Mouse (Mus musculus): Measurements from ENCODE around the gene 4430402I18Rik. TPM values are rescaled to one million over a fixed set of nuclear protein-coding genes. Genes with fewer than 3 reads are reported as not detected.

The 4430402I18Rik gene
- total RNA-seq, 1 experiment from 2014 or later = not detected

DNA sequence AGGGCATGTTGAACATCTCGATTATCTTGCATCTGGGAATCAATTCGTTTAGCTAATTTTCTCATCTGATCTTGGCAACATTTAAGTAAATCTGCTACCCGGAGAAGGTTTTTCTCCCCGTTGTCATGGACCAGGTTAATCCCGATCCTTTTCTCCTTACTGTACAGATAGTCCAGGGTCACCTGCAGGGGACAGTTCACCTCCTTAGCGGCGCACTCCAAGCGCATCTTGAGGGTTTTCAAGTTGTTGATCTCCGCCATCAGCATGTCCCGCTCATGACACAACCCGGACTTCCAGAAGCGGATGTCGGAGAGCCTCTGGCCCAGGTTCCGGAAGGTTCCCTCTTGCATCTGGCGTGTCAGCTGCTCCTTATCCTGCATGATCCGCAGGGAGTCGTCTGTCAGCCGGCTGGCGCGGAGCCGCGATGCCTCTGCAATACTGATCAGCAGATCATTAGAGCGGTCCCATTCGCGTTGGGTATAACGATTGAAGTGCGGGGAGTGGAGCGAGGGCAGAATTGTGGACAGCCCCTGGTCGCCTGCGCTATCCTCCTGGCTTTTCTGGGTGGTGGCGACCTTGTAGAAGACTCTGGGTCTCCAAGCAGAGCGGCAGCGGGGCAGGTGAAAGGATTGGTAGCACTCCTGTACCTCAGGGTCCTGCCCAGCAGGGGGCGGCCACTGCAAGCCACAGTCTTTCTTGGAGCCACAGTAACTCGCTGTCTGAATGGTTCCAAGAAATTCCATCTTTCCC, 7.4 kb upstream of the 4430402I18Rik start:
- ATAC-seq (ENCODE audit: extremely low read depth, insufficient number of reproducible peaks, low FRiP score, poor library complexity, severe bottlenecking) = peak; percentile 91

DNA sequence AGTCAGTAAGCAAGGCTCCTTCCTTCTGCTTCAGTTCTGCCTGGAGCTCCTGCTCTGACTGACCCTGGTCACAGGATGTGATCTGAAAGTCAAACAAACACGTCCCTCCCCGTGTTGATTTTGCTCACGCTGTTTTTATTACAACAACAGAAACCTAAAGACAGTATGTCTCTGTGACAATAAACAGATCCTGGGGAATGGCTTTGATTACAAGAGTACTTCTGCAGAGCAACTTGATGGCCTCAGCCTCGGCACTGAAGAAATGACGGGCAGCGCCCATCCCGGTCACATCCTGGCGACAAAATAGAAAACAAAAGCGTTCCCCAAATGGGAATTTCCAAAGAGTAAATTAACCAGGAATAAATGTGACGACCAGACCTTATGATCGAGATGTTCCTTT, 2.7 kb upstream of the 4430402I18Rik start:
- ATAC-seq (ENCODE audit: extremely low read depth, insufficient number of reproducible peaks, low FRiP score, poor library complexity, severe bottlenecking) = no peak

DNA sequence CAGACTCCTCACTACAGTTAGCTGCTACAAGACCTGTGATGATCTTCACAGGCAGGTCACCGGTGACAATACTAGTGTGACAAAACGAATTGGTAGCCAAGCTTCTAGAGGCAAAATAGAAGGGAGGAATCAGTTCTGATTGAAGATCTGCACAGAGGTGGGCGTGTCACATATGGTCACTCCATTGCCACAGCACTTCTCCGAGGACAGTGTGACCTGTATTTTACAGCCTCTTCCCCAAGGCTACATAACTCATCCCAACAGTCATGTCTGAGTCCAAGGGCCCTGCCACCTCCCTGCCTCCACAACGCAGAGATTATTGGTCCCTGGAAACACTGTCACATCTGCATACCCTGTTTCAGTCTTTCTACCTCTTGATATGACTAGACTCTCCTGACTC, 1.6 kb upstream of the 4430402I18Rik start:
- ATAC-seq (ENCODE audit: extremely low read depth, insufficient number of reproducible peaks, low FRiP score, poor library complexity, severe bottlenecking) = no peak

DNA sequence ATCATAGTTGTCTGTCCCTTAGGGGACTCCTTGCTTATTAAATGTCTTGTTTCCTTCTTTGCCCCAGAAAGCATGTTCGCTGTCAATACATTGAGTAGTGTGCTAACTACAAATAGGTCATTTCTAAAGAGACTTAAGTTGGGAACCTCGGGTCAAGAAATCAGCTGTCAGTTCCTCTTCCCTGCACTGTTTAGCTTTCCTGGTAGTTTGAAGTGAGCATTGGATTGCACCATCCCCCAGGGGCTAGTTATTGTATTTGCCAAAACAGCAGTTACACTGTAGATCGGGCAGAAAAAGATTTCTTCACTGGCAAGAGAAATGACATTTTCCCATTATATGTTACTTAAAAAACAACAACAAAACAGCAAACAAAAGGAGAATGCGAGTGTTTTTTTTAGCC, 578 bp upstream of the 4430402I18Rik start:
- ATAC-seq (ENCODE audit: extremely low read depth, insufficient number of reproducible peaks, low FRiP score, poor library complexity, severe bottlenecking) = no peak

DNA sequence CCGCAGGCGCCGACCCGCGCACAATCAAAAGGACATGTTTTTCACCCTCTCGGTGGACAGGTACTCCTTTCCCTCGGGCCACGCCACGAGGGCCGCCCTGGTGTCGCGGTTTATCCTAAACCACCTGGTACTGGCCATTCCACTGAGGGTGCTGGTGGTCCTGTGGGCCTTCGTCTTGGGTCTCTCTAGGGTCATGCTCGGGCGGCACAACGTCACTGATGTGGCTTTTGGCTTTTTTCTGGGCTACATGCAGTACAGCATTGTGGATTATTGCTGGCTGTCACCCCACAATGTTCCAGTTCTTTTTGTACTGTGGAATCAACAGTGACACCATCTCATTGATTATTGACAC, 3.1 kb downstream of the 4430402I18Rik start:
- ATAC-seq (ENCODE audit: extremely low read depth, insufficient number of reproducible peaks, low FRiP score, poor library complexity, severe bottlenecking) = no peak

DNA sequence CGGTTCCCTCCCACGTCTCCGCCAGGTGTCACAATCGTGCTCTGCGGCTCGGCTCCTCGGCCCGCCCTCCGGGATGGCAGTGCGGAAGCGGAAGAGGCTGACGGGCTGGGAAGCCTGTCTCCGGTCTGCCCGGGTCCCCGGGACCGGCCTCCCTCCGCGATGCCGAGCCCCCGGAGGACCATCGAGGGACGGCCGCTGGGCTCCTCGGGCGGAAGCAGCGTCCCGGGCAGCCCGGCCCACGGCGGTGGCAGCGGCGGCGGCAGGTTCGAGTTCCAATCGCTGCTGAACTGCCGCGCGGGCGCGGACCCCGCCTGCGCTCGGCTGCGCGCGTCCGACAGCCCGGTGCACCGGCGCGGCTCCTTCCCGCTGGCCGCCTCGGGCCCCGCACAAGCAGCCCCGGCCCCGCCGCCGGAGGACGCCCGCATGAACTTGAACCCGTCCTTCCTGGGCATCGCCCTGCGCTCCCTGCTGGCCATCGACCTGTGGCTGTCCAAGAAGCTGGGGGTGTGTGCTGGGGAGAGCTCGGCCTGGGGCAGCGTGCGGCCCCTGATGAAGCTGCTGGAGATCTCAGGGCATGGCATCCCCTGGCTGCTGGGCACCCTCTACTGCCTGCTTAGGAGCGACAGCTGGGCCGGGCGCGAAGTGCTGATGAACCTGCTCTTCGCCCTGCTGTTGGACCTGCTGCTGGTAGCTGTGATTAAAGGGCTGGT, 3.6 kb downstream of the 4430402I18Rik start, which contains the start of gene Plpp6:
Plpp6 (plus strand) TSS at position 112 of the 710 bp plus-strand sequence.
- peak; percentile 61 for ATAC-seq (ENCODE audit: extremely low read depth, insufficient number of reproducible peaks, low FRiP score, poor library complexity, severe bottlenecking)

DNA sequence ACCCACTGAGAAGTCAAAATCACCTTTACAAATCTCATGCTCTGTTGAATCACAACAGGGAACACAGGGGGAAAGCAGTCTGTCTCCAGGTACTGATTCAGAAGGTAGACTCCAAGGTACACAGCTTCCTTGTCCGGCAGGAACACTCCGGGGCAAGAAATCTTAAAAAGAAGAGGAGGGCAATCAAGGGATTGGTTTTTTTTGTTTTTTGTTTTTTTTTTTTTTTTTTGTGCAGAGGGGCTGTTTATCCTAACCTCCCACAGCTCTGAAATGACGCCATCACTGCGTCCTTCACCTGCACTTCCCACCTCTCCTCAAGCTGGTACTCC, 4.1 kb downstream of the 4430402I18Rik start:
- no peak for ATAC-seq (ENCODE audit: extremely low read depth, insufficient number of reproducible peaks, low FRiP score, poor library complexity, severe bottlenecking)

DNA sequence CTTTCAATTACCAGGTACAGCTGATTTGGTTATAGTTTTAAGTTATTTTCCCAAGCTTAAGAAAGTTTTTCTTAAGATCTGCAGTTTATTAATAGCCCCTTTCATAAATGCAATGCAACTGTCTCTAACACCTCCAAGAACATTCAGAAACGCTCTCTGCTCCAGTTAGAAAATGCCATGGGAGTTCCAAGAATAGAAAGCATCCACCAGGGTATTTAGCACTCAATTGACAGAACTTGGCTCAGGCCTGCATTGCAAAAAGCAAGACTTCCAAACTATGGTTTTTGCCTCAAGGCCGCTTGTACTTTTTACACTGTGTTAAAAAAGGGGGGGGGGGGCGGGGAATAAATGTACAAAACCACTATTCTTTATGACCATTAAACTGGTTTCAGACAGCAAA, 4.5 kb downstream of the 4430402I18Rik start:
- ATAC-seq (ENCODE audit: extremely low read depth, insufficient number of reproducible peaks, low FRiP score, poor library complexity, severe bottlenecking) = no peak

DNA sequence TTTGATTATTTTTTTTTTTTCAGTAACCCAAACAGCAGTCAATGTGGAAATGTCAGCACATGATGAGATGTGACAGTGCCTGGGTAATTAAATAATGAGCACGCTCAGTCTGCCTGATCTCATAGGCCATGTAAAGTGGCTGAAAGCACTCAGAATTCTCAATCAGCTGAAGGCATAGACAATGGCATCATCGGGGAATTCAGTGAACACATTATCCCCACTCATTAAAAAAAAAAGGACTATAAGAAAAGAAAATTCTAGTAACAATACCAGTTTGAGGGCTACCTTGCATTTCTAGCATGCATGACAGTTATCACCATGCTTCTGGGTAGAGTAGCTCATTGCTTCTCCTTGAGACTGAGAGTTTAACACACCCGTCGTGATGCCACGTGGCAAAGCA, 16.3 kb downstream of the 4430402I18Rik start:
- ATAC-seq (ENCODE audit: extremely low read depth, insufficient number of reproducible peaks, low FRiP score, poor library complexity, severe bottlenecking) = no peak

DNA sequence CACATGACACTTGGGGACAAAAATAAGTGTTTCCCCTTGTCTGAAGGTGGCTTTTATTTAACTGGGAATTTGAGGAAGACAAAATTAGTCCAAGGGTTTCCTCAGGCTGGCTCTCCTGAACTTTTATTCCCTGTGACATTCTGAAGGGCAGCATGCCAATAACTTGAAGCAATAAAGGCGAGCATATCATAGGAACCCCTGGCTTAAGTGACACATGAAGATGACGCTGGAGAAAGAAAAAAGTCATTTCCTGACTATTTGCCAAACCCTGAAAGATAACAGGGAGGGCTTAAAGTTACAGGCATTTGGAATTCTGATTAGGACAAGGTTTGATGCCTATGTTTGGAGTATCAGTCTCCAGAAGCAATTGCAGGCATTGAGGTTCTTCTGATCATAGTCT, 20.3 kb downstream of the 4430402I18Rik start:
- no peak for ATAC-seq (ENCODE audit: extremely low read depth, insufficient number of reproducible peaks, low FRiP score, poor library complexity, severe bottlenecking)

DNA sequence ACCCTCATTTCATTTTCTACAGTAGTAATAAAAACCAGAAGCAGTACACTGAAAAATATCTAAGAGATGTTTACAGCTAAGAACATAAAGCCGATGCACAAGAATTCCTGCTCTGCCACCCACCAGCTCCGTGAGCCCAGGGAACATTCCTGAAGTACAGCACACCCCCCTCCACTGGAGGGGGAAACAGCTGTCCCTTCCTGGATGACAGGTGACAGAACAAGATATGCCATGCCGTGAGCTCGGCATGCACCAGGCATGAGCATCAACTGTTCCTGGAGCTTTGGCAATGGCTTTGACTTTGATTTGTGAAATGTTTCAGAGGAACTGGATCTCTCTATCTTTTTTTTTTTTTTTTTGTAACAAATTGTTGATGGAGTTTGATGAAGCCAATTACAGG, 20.8 kb downstream of the 4430402I18Rik start:
- no peak for ATAC-seq (ENCODE audit: extremely low read depth, insufficient number of reproducible peaks, low FRiP score, poor library complexity, severe bottlenecking)

DNA sequence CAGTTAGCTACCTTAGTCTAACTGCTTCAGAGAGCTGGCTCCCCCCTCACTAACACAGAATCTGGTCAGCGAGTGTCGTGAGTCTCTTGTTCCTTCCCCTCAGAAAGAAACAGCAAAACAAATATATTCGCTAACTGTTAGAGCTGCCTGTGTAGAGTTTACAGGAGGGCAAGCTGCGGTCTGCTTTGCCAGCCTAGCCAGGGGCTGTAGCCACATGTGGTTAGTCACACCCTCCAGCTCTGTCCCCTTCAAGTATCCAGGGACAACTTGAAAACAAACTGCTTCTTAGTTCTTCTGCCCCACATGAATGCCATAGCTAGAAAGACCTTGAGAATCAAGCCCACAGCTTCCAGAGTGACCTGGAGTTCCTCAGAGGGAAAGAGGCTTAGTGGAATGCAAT, 26.3 kb downstream of the 4430402I18Rik start:
- ATAC-seq (ENCODE audit: extremely low read depth, insufficient number of reproducible peaks, low FRiP score, poor library complexity, severe bottlenecking) = no peak

DNA sequence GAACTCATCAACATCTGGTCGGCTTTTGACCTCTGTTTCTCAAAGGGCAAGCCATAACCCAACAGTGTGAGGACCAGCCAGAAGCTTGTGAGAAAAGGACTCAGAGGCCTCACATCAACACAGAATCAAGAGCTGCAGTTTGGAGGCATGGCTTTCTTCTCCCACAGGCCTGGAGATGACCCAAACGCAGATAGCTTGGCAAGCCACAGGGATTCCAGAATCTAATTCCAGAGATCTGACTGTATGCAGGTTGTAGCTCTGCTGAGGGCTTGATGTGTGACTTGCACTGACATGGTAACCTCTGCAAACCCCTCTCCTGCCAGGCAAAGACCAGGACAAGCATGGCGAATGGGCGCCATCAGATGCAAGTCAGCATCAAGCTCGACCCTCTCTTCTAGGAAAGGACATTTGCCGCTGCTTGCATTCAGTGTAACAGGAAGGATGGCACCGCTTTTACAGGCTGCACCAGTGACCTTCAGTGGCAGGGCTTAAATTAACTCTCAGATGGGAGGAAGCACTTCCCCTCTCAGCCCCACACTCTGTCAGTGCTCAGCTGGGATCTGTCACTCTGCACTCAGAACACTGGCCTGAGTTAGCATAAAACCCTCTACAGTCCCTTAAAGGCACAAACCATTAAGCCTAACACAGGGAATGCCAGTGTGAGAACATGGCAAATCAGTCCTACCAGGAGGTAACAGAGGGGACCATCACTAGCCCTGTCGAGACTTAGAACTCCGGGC, 27.3 kb downstream of the 4430402I18Rik start:
- no peak for ATAC-seq (ENCODE audit: extremely low read depth, insufficient number of reproducible peaks, low FRiP score, poor library complexity, severe bottlenecking)

DNA sequence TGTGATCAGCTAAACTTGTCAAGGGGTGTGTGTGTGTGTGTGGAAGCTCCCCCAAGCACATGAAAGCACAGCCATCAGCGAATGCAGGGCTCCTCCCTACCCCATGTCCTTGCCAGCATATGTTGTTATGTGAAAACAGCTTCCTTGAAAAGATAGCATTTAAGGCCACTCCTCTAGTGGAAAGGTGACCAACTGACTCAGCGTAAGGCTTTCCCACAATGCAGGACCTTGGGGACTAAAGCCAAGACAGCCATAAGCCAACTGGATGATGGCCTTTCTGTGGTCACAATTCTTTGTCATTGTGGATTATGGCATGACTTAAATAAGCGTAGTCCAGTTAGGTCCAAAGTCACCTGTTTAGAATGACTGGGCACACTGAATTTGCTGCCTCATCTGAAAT, 32.7 kb downstream of the 4430402I18Rik start:
- no peak for ATAC-seq (ENCODE audit: extremely low read depth, insufficient number of reproducible peaks, low FRiP score, poor library complexity, severe bottlenecking)

DNA sequence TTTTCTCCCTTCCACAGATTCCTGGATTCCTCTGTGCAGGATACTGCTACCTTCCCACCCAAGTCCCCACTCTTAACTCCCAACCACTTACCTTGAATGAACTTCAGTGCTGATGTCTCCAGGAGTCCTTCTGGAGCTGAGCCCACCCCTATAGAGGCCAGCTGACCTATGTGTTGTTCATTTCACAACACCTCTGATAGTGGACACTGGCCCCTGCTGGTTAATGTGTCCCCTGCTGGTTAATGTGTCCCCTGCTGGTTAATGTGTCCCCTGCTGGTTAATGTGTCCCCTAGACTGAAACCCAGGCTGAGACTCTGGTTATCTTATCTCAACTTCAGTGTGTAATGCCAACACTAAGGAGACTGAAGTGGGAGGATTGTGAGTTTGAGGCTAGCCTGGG, 38.6 kb downstream of the 4430402I18Rik start:
- ATAC-seq (ENCODE audit: extremely low read depth, insufficient number of reproducible peaks, low FRiP score, poor library complexity, severe bottlenecking) = no peak

DNA sequence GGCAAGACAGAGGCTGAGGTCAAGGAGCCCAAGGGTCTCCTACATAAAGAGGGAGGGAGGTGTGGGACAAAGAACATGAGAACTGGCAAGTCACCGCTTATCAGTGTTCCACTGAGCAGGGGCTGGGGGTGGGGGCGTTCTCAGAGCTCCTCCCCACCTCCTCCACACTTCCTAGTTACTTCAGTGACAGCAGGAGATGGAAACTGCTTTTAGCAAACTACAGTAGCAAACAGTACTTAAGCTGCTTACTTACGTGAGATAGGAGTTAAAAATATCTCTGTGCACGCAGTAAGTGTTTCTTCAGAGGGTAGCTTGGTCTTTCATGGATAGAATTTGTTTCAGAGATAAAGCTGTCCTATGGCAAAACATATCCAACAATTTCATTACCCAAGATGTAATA, 40.2 kb downstream of the 4430402I18Rik start:
- no peak for ATAC-seq (ENCODE audit: extremely low read depth, insufficient number of reproducible peaks, low FRiP score, poor library complexity, severe bottlenecking)

DNA sequence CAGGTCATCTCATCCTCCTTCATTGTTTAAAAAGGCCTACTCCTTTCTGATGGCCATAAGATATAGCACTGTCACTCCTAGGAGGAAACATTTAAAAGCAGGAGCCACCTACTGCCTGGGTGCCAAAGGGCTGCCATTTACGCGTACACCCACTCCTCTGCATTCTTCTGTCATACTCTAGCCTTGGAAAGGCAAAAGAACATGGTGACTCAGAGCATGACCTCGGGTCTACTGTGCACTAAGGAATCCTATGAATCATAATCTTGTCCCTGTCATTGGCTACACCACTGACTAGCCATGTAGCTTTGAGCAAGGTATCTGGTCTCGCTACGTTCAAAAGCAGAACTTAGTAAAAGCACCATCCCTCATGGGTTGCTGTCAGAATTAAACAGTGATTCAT, 41.2 kb downstream of the 4430402I18Rik start:
- no peak for ATAC-seq (ENCODE audit: extremely low read depth, insufficient number of reproducible peaks, low FRiP score, poor library complexity, severe bottlenecking)

DNA sequence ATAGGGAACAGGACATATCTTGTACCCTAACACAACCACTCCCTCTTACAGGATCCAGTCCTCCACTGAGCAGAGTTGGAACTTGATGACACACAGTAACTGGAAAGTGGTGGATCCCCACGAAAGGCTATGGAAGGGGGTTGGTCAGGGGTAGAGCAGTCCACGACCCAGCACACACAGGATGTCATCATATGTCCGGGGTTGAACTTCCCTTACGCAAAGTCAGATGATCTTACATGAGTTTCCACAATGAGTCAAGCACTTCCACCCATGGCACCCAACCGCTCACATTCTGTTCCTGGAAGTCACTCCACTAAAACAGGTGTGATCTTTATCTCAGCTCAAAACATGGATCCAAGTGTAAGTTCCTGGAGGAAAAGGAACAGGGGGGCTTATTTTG, 49.8 kb downstream of the 4430402I18Rik start:
- ATAC-seq (ENCODE audit: extremely low read depth, insufficient number of reproducible peaks, low FRiP score, poor library complexity, severe bottlenecking) = no peak

DNA sequence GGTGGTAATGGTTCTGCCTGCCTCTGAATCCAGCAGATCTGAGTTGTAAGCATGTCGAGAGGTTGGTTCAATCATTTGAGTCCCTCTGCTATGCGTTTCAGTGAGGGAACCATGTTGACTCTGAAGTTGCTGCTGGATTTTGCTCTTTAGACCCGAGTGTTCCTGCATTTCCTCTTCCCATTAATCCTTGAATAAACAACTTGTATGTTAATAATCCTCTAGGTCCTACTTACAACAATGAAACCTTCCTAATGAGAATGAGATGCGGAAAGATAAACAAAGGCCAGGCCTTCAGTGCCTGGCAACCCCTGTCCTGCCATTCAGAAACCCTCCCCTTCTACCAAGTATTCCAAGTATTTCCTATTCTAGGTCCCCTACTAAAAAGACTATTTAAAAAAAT, 51.1 kb downstream of the 4430402I18Rik start:
- no peak for ATAC-seq (ENCODE audit: extremely low read depth, insufficient number of reproducible peaks, low FRiP score, poor library complexity, severe bottlenecking)

DNA sequence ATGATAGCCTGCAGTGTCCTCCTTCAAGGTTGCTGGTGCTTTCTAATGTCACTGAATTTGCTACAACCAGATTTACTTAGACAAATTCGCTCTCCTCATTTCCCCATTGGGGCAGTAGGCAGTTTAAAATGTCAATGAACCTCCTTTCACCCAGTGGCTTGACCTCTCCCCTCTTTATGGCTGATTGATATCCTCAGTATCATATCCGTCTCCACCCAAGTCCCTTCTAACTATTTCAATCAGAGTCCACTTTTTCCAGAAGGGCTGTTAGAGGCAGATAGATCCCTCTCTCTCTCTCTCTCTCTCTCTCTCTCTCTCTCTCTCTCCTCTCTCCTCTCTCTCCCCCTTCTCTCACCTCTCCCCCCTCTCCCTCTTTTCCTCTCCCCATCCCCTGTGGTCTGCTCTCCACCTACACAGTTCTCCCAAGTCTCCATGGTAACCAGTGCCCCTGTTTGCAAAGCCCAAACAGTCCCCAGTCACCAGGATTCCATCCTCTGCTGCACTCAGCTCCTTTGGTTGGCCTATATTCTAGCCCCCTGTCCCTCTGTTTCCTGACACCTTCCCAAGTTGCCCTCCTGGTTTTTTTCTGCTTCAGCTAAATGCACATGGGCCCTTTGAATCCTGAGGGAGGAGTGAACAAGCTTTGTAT, 51.9 kb downstream of the 4430402I18Rik start:
- no peak for ATAC-seq (ENCODE audit: extremely low read depth, insufficient number of reproducible peaks, low FRiP score, poor library complexity, severe bottlenecking)
